Mouse (Mus musculus): ENCODE data around the gene Btbd9. TPM values are rescaled to one million over a fixed set of nuclear protein-coding genes. Genes with fewer than 3 reads are reported as not detected.

Btbd9 gene
- polyA plus RNA-seq, 1 experiment from 2014 or later, result 137 TPM

DNA sequence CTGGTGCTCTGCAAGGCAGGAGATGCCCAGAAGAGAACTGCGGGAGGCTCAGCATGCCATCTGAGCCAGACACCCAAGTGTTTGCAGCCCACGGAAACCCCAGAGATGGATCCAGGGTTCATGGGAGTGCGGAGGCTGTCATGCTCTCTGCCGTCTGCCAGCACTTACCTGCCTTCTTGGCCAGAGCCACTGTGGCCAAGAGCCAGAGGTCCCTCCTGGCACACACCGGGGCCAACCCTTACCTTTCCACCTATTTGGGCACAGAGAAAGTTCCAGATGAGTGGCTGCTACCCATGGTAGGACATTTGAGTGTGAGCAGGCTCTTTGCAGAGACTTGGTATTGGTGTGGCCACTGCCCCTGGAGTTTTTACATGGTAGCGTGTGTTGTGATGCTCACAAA lies 365.4 kb downstream of the Btbd9 start:
- Histone ChIP-seq H3K4me1 (replicated peaks) (peaks cover 28% of the 10 kb centered on the region), H3K27me3 (no peaks in the 10 kb centered on the region), H3K4me3 (replicated peaks) (no peak overlapping the region), H3K4me2 (replicated peaks) (no peak overlapping the region), H3K36me3 (peaks cover 50% of the 10 kb centered on the region), H3K9me3 (no peaks in the 10 kb centered on the region), H3K9ac (replicated peaks) (no peak overlapping the region), H3K27ac (no peak overlapping the region)
- 97% methylated on average over 6 of the region's 6 CpGs for WGBS
- no peak for ATAC-seq

DNA sequence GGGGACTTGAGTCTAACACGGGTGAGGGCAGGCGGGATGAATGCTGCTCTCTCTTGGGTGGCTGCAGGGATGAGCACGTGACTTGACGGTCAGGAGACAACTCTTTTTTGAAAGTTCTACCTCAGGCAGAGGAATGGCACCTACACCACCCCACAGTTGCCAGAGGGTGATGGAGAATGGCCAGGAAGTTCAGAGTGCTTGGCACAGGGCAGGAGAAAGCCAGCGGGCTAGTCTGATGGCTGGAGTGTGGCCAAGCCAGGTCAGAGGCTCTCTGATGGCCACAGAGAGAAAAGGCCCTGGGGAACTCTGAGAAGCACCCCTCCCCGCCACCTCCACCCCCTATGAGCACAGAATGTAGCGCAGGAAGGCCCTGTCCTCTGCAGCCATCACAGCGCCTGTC lies 366.0 kb downstream of the Btbd9 start:
- H3K4me2 ChIP-seq (replicated peaks), result no peak overlapping the region
- no peaks in the 10 kb centered on the region for H3K9me3 ChIP-seq
- peaks cover 50% of the 10 kb centered on the region for H3K36me3 ChIP-seq
- ATAC-seq, result no peak
- H3K9ac ChIP-seq (replicated peaks), result no peak overlapping the region
- WGBS, result 94% methylated on average over 8 of the region's 8 CpGs
- peaks cover 27% of the 10 kb centered on the region for H3K4me1 ChIP-seq (replicated peaks)
- no peak overlapping the region for H3K4me3 ChIP-seq (replicated peaks)
- no peak overlapping the region for H3K27ac ChIP-seq
- no peaks in the 10 kb centered on the region for H3K27me3 ChIP-seq

DNA sequence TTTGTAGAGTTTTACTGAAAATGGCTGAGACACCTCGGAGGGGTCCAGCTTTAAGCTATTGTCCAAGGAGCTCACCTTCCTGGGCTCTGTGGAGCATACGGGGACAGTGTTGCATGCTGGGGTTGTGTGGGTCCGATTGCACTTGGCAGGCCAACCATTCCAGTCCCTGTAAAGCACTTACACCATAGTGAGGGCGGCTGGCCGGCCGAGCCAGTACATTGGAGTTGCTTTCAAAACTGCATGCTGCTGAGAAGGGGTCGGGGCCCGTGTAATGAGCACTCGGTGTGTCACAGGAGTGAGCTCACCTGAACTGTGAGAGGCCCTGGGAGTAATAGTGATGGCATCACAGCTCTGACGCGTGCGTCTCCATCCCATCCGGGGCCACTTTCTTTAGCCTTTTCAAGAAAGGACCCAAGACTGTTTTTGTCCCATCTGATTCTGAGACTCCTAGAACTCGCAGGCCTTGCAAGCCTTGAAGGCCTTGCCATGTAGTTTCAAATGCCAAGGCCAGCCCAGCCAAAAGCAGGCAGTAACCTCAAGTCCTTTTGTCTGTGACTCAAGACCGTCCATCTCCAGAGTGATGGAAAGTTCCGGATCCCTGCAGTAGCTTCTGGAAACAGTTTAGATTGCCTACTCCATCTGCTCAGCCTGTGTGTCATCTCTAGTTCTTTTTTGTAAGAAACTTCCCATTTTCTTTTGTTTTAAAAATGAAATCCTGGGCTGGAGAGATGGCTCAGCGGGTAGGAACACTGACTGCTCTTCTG lies 371.0 kb downstream of the Btbd9 start:
- WGBS, result 92% methylated on average over 17 of the region's 17 CpGs
- no peak overlapping the region for H3K4me2 ChIP-seq (replicated peaks)

DNA sequence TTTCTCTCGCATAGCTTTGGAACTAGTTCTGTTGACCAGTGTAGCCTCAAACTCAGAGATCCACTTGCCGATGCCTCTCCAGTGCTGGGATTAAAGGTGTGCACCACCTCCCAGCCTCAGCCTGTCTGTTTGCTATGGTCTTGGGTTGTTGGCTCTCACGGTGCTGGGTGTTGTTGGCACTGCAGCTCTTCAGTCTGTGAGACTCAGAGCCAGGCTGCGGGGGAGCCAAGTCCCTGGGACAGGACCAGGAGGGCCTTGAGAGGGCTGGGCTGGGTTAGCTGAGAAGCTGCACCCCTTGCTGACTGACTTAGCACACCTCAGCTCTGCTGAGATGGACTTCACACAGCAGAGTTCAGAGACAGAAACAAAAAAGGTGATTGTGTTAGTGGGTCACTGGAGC lies 376.0 kb downstream of the Btbd9 start:
- no peaks in the 10 kb centered on the region for H3K9me3 ChIP-seq
- H3K27me3 ChIP-seq, result no peaks in the 10 kb centered on the region
- WGBS, result 87% methylated on average over 4 of the region's 4 CpGs
- no peak overlapping the region for H3K4me3 ChIP-seq (replicated peaks)
- peaks cover 96% of the 10 kb centered on the region for H3K4me1 ChIP-seq (replicated peaks)
- H3K9ac ChIP-seq (replicated peaks), result no peak overlapping the region
- 0 out of 2 replicates have a peak overlapping the region, but pooled peaks have one; percentile 16 for H3K27ac ChIP-seq
- no peaks in the 10 kb centered on the region for H3K36me3 ChIP-seq
- ATAC-seq, result no peak
- no peak overlapping the region for H3K4me2 ChIP-seq (replicated peaks)

More for the DNA sequence above, 371.0 kb downstream of the Btbd9 start:
- Histone ChIP-seq H3K4me1 (replicated peaks) (peaks cover 66% of the 10 kb centered on the region), H3K4me3 (replicated peaks) (no peak overlapping the region), H3K9me3 (no peaks in the 10 kb centered on the region), H3K27ac (peak overlapping the region; percentile 7), H3K27me3 (no peaks in the 10 kb centered on the region), H3K9ac (replicated peaks) (no peak overlapping the region), H3K36me3 (peaks cover 25% of the 10 kb centered on the region)
- ATAC-seq, result no peak

DNA sequence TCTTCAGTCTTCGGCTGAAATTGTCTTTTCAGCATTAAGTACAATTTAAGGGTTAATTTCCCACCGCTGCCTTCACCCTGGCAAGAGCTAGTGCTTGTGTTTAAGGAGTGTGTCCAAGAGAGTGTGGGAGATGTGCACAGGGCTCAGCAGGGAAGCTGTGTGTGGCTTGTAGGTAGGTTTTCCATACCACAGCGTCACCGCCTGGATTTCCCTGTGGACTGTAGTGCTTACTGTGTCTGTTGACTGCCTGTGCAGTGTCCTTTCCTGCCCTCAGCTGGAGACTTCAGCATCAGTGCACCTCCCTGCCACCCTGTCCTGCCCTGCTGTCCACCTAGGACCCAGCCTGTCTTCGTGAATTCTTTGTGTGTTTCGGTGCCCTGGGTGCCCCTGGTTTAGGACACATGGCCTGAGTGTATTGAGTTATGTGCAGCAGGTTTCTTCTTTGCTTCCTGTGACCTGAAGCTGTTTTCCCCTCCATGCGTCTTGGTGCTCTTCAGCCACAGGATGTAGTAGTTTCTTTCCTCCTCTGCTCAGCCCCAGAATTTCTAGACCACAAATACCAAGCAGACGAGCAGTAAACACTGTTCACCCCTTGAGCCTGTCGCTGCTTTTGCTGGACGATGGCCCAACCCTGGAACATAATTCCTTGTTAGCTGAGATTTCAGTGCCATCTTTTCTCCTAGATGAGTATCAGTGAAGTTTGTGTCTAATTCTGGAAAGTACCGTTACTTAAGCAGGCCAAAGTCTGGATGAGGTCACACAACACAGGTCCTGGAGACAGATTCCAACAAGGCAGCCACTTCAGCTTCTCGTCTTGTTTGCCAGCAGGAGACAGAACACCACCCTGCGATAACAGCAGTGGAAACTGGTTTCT lies 376.7 kb downstream of the Btbd9 start:
- H3K27ac ChIP-seq, result no peak overlapping the region

DNA sequence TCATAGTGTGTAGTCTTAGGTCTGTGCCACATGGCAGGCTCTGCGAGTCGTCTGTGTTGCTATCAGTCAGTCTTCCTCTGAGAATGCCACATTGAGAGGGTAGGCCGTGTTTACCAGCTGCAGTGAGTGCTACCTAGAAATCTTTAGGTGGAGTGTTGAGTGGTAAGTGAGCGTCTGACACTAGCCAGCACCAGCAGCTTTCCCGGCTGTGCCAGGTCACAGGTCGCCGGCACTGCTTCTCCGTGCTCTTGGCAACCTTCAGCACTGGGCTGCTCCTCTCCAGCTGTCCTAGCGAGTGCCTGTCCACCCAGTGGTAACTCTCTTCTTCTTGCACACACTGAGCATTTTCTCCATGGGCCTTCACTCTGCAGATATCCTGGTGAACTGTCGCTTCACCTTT lies 377.9 kb downstream of the Btbd9 start:
- H3K9ac ChIP-seq (replicated peaks), result no peak overlapping the region
- peaks cover 95% of the 10 kb centered on the region for H3K4me1 ChIP-seq (replicated peaks)
- H3K4me2 ChIP-seq (replicated peaks), result no peak overlapping the region
- no peak overlapping the region for H3K4me3 ChIP-seq (replicated peaks)
- WGBS, result 72% methylated on average over 10 of the region's 10 CpGs
- H3K36me3 ChIP-seq, result no peaks in the 10 kb centered on the region
- H3K27ac ChIP-seq, result 0 out of 2 replicates have a peak overlapping the region, but pooled peaks have one; percentile 32
- H3K27me3 ChIP-seq, result no peaks in the 10 kb centered on the region
- H3K9me3 ChIP-seq, result no peaks in the 10 kb centered on the region
- ATAC-seq, result no peak

More for the DNA sequence above, 376.7 kb downstream of the Btbd9 start:
- Histone ChIP-seq H3K4me2 (replicated peaks) (no peak overlapping the region), H3K9me3 (no peaks in the 10 kb centered on the region), H3K9ac (replicated peaks) (no peak overlapping the region), H3K4me1 (replicated peaks) (peaks cover 96% of the 10 kb centered on the region), H3K4me3 (replicated peaks) (no peak overlapping the region), H3K36me3 (no peaks in the 10 kb centered on the region), H3K27me3 (no peaks in the 10 kb centered on the region)
- ATAC-seq, result no peak
- WGBS, result 80% methylated on average over 13 of the region's 13 CpGs

DNA sequence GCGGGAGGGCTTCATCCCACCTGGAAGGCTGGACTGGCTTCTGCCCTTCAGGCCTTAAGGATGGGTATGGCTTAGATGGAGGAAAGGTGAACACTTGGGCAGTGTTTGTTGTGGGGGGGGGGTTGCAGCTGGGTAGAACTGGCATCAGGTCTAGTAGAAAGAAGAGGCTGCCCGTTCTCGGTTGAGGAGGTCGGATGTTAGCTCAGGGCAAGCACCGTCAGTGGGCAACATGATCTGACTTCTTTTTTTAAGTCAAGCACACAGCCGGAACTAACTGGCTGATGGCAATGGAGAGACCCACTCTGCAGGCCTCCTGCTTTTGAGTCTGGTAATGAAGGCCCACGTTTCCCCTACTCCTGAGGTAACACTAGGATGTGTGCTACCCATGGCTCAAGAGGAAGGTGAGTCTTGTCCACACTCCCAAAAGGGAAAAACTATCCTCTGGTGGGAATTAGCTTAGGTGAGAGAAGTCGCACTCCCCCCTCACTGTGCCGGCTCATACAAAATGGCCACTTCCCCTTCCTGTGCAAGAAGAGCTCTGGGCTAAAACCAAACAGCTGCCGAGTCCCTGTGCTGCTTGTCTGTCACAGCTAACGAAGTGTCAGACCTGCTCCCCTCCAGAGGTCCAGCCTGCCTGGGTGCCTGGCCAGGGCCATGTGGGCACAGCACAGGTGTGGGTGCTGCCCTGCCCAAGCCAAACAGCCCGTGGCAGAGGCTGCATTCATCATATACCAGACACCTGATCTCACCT lies 378.8 kb downstream of the Btbd9 start:
- no peak for ATAC-seq
- Histone ChIP-seq H3K27me3 (no peaks in the 10 kb centered on the region), H3K27ac (peak overlapping the region; percentile 45), H3K4me1 (replicated peaks) (peaks cover 95% of the 10 kb centered on the region), H3K9ac (replicated peaks) (no peak overlapping the region), H3K4me2 (replicated peaks) (no peak overlapping the region), H3K9me3 (no peaks in the 10 kb centered on the region), H3K4me3 (replicated peaks) (no peak overlapping the region), H3K36me3 (peaks cover 3% of the 10 kb centered on the region; the same call in 1 of the 2 replicates)
- 76% methylated on average over 12 of the region's 12 CpGs for WGBS

DNA sequence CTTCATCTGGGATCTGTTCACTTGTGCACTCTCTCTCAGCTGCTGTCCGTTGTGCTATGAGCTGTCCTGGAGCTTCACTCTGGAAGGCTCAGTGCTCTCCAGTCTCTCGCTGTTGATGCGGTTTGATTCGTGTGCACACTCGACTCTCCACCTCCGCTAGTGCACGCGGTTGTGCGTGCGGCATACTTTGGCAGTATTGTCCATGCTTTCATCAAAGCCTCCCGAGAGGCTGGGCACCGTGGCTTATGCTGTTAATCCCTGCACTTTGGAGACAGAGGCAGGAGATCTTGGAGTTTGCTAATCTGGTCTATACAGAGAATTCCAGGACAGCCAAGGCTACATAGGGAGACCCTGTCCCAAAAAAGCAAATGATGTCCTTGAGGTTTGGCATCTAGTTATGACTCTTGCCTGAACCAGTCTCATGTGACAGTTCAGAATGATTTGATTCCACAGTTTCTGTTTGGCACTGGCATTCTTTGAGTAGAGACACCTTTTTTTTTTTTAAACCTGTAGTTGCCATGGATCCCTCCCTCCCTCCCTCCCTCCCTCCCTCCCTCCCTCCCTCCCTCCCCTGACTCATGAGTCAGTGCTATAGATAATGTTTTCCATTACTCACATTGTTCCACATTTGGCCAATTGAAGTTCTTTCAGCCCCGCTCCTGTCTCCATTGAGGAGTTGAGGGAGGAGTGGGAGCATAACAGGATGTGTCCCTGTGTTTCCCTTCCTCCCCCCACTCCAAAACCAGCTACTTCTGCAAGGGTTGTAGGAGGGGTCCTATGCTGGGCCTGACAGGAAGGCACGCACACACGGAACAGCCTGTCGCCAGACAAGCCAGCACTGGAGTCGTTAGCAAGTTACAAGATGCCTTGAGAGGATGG lies 379.6 kb downstream of the Btbd9 start:
- H3K27ac ChIP-seq, result peak overlapping the region; percentile 86
- H3K9ac ChIP-seq (replicated peaks), result no peak overlapping the region
- H3K4me1 ChIP-seq (replicated peaks), result peaks cover 96% of the 10 kb centered on the region
- H3K4me3 ChIP-seq (replicated peaks), result no peak overlapping the region
- no peak overlapping the region for H3K4me2 ChIP-seq (replicated peaks)
- ATAC-seq, result no peak
- H3K27me3 ChIP-seq, result no peaks in the 10 kb centered on the region
- peaks cover 3% of the 10 kb centered on the region; the same call in 1 of the 2 replicates for H3K36me3 ChIP-seq
- WGBS, result 49% methylated on average over 17 of the region's 17 CpGs
- no peaks in the 10 kb centered on the region for H3K9me3 ChIP-seq

DNA sequence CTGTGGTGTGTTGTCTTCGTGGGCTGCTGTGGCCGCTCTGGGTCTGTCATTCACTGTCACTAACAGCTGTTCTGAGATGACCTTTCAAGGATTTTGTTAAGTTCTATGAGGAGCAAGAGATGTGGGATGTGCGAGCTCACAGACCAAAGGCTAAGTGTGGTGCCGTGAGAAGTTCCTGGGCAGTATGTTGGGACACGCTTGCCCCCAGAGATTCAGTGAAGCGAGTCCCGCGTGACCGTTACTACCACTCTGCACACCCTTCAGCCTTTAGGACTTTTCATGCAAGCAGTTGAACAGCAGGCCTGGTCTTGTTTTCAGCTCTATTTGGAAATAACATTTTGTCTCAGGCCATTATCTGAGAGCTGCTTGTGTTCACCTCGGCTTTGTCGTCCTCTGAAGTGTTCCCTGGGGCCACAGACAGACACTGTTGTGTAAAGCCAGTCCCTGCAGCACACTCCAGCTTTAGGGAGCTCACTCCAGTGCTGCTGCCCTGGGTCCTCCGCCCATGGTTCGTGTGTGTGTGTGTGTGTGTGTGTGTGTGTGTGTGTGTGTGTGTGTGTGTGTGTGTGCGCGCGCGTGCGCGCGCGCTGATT lies 380.6 kb downstream of the Btbd9 start:
- peaks cover 96% of the 10 kb centered on the region for H3K4me1 ChIP-seq (replicated peaks)
- H3K9ac ChIP-seq (replicated peaks), result no peak overlapping the region
- H3K4me3 ChIP-seq (replicated peaks), result no peak overlapping the region
- 78% methylated on average over 15 of the region's 21 CpGs for WGBS
- no peak overlapping the region for H3K4me2 ChIP-seq (replicated peaks)
- no peaks in the 10 kb centered on the region for H3K9me3 ChIP-seq
- peak overlapping the region; percentile 86 for H3K27ac ChIP-seq
- H3K27me3 ChIP-seq, result no peaks in the 10 kb centered on the region
- peaks cover 3% of the 10 kb centered on the region; the same call in 1 of the 2 replicates for H3K36me3 ChIP-seq
- ATAC-seq, result no peak

DNA sequence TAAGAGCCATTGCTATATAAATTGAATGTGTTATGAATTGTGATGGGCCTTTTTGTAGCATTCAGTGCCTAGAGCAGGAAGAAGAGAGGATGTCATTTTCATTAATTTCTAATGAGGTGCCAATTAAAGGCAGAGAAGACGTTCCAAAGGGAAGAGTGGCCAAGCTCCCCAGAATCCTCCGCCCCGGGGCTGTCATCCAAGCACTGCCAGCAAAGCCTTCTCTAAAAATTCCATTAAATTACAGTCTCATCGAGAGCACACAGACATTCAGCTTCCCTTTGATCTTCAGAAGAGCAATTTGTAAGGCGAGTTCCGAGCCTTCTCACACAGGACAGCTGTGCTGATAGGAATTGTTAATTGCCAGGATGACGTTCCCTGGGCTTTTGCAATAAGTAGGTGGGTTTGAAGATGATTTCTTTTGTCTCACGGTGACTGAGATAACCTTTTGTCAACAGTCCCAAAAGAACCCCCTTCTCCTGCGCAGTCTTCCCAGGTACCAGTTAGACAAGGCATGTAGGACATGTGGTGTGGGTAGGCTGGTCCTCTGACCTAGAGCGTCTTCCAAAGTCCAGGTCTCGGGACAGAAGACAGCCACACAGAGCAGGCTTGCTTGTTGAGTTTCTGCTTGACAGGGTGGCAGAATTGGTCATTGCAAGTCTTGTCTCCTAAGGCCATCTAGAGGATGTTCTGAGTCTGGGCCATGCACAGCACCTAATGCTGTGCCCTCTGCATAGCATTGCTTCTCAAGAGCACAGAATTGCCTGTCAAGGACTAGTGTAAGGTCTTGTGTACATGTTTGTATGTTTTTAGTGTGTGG lies 381.5 kb downstream of the Btbd9 start:
- 43% methylated on average over 11 of the region's 11 CpGs for WGBS
- ATAC-seq, result peak; percentile 59

More for the DNA sequence above, 381.5 kb downstream of the Btbd9 start:
- no peak overlapping the region for H3K4me3 ChIP-seq (replicated peaks)
- H3K36me3 ChIP-seq, result peaks cover 3% of the 10 kb centered on the region; the same call in 1 of the 2 replicates
- peaks cover 96% of the 10 kb centered on the region for H3K4me1 ChIP-seq (replicated peaks)
- H3K27ac ChIP-seq, result peak overlapping the region; percentile 86
- H3K4me2 ChIP-seq (replicated peaks), result no peak overlapping the region
- 0 out of 2 replicates have a peak overlapping the region, but pooled peaks have one; percentile 7 for H3K9ac ChIP-seq (replicated peaks)
- no peaks in the 10 kb centered on the region for H3K27me3 ChIP-seq
- no peaks in the 10 kb centered on the region for H3K9me3 ChIP-seq
